Mouse (Mus musculus) kidney, postnatal 4 days (tissue): ENCODE results near the gene Lamtor5.

Experiments
- DNase-seq, 2 experiments: peaks; one replicate each; pipeline ENCODE4 v3.0.0; 2021; ENCODE audit warnings: mixed read lengths in 2 of 2

Lamtor5 gene

DNA sequence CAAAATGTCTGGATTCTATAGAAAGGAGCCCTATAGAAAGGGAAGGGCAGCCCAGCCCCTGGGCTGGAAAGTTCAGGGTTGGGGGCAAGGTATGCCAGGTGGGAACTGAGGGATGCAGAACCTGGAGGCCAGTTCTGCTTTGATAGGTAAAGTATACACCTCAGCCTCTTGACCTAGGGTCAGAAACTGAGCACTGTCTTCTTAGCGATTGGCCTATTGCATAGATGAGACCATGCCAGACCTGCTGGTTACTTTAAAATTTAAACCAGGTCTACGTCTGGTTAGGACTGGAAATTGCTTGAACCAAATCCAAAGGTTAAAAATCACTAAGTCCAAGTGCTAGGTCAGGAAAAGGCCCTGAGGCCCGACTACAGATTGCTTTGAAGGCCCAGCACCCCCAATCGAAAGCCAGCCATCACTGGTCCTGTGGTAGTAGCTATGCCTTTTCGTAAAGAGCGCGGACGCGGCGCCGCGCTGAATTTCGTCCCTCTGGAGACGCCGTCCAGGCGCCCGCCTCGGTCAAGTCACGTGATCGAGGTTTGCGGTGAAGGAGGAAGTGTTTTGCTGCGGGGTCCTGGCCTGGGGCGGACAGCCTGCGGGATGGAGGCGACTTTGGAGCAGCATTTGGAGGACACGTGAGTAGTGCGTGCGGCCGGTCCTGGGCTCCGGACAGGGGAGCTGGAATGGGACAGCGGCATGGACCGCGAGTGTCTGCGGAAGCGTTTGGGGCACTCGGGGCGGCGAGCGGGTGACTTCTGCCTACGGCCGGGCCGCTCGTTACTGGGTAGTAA lies at the start of gene Lamtor5:
TSS of gene Lamtor5 (plus strand) at position 380 of the 791 bp plus-strand sequence.
- peak; percentile 92 to 95 for DNase-seq

GRCm38 (mm10) chr3:107229221-107229620 lies 49.4 kb upstream of the Lamtor5 start:
- no peak for DNase-seq

- peak in 1 of 2 experiments; percentile 18 for DNase-seq
Observed at GRCm38 (mm10) chr3:107229822-107230221, 48.8 kb upstream of the Lamtor5 start.

GRCm38 (mm10) chr3:107230527-107230926 lies 48.1 kb upstream of the Lamtor5 start, which contains the start of gene A630076J17Rik:
TSS of gene A630076J17Rik (plus strand) at chr3:107230614.
- no peak for DNase-seq

GRCm38 (mm10) chr3:107231202-107231601 lies 47.5 kb upstream of the Lamtor5 start:
- no peak for DNase-seq

GRCm38 (mm10) chr3:107233351-107233813 lies 45.3 kb upstream of the Lamtor5 start:
- peak; percentile 88 to 90 for DNase-seq

DNA sequence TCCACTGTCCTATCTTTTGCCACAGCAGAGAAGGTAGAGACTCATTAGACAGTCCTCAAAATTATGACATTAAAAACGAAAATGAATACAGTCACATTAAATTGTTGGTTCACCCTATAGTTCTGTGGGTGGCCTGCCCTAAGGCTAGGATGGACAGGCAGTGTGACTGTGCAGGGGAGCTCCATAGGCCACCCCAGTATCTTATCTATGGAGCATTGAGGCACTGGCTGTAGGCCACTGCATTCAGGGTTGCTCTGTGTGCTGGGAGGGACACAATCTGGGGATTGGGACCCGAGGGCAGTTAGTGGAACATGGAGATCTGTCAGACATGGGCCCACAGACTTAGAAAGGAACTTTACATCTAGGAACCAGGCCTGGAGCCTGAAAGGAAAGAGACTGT lies 44.7 kb upstream of the Lamtor5 start:
- no peak for DNase-seq

DNA sequence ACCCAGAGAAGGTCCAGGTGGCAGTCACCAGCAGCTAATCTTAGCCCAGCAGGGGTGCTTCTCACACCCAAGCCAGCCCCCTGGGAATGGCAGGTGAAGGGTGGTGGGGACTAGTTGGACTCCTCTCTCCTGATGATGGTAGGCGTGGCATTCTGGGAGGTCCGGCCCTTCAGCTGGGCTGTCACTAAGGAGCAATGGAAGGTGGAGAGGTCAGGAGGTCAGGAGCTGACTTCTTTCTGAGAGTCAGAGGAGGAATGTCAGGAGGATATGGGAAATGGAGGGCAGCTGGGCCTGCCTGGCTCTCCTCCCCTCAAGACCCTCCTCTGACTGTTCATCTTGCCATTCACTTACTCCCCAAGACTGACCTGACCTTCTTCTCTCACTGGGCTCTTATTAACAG lies 40.6 kb upstream of the Lamtor5 start:
- no peak for DNase-seq

DNA sequence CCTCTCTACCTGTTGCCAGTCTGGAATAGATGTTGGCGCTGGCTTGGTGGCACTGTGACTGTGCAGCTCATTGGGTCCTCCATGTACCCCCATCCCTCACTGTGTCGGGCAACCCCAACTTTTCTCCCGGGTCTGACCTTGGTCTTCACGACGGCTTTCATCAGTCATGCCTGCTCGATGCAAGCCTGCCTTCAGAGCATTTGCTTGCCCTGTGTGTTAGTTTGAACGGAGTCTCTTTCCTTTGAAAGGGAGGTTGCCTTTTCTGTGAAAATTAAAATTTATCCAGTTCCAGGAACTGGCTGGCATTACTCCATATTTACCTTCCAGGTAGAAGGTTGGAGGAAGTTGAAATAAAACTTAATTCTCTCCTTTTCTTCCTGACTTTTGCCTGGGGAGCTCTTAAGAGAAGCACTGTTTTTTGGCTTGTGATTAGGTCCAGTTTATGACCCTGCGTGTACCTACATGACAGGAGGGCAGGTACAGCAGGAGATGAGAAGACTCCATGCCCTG lies 40.1 kb upstream of the Lamtor5 start:
- no peak for DNase-seq

GRCm38 (mm10) chr3:107239607-107240006 lies 39.1 kb upstream of the Lamtor5 start, which contains the start of gene Prok1:
TSS of gene Prok1 (minus strand) at chr3:107239707.
- no peak for DNase-seq

DNA sequence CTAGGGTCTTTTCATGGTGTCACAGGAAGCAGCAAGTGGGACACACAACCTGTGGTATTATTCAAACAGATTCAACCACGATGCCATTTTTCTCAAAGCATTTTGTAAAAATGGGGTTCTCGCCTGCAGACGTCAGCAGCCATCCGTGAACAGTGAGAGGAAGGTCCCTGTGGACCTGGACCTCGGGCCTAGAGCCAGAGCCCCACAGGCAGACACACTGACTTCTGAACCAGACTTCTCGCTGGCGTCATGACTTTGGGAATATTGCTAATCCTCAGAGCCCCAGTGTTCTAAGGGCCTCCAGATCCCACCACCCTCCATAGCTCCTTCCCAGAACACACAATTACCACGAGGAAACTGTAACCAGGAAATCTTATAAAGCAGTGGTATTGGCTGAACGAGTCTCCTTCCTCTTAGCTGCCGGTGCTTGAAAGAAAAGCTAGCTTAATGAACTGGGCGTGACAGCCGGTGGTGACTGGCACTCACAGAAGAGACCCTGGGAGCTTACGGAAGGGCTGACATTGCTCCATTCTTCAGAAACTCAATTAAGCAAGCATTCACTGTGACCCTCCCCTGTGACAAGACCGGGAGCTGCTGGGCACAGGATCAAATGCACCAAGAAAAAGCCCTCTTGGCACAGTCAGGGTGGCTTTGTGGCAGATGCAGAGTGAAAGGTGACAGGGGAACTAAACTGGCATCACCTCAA lies 37.1 kb upstream of the Lamtor5 start:
- no peak for DNase-seq

GRCm38 (mm10) chr3:107246876-107247275 lies 31.8 kb upstream of the Lamtor5 start:
- no peak for DNase-seq

DNA sequence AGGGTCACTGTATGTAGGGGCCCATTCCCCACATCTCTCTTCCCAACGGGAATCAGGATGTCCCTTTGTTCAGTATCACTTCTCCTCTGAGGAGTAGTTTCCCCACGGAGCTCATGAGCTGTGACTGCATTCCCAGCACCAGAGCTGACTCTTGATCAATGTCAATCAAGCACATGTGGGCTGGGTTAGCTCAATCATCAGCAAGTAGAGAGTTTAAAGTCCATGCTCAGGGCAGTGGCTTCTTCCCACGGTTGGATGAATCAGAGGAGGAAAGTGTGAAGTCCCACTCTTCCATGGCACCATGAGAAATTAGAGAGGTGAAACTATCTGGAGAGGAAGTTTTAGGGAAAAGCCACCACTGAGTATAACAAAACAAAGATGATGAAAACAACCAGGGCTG lies 29.6 kb upstream of the Lamtor5 start:
- no peak for DNase-seq

GRCm38 (mm10) chr3:107250320-107250719 lies 28.3 kb upstream of the Lamtor5 start:
- DNase-seq = no peak

GRCm38 (mm10) chr3:107252035-107252434 lies 26.6 kb upstream of the Lamtor5 start:
- peak in 1 of 2 experiments; percentile 17 for DNase-seq

- no peak for DNase-seq
Observed at GRCm38 (mm10) chr3:107253925-107254324, 24.7 kb upstream of the Lamtor5 start.

- no peak for DNase-seq
Observed at GRCm38 (mm10) chr3:107255992-107256391, 22.7 kb upstream of the Lamtor5 start.

DNA sequence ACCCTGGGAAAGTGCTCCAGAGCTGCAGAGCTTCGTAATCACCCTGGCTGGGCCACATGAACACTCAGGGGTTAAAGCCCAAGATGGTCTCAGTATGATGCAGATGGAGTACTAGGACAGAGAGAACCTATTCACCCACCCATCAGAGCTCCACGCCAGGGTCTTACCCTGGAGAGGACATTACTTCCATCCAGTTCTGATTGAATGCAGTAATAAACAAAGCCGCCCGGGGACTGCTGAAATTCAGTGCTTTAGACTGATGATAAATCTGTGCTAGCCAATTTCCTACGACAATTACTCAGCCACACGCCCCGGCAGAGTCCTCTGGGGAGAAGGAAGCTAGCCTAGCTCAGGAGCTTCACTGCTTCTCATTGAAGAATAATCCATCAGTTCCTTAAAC lies 21.9 kb upstream of the Lamtor5 start:
- no peak for DNase-seq

- DNase-seq = no peak
Observed at GRCm38 (mm10) chr3:107257924-107258323, 20.7 kb upstream of the Lamtor5 start.

DNA sequence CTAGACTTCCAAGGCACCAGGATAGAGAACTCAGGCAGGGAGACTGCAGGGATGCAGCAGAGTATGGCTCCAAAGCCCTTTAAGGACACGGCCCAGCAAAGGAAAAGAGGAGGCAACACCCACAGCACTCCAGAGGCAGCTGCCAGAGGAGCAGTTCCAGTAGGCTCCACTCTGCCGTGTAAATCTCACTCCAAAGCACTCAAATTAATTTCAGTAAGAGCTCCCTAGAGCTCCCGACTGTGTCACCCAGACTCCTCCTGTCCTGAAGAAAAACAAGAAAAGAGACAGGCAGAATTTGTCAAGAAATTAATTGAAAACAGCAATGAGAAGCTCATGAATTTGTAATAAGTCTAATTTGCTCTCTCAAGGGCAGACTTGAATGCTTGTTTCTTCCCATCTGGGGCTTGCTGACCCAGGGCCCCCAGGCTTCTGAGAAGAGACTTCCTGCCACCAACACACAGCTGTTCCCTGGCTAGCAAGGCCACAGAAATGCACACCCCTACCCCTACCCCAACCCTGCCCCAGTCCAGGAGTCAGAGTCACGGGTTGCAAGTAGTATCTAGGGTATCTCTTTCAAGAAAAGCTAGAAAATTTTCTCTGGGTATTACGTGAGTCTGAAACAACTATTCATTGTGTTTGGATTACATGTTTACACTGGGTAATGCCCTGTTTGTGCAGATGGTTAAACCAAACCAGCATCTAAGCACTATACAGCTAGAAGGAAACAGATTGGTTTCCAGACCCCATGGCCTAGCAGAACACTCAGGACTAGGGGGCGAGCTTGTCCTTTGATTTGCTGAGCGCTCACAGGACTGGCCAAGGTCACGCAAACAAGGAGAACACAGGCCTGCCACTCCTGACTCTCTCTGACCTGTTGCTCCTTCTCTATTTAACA lies 17.5 kb upstream of the Lamtor5 start:
- DNase-seq = peak in 1 of 2 experiments; percentile 33

DNA sequence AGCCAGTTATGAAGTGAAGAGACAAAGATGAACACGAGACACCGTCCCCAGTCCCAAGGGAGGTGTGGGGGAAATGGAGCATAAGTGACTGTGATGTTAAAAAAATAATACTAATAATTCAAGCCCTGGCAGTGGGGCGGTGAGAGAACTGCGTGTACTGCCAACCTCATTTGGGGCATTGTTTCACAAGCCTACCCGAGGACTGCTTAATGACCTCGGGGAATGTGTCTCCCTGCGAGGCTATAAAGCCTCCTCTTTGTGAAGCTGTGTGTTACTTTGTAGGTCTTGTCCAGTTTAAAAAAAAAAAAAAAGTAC lies 16.9 kb upstream of the Lamtor5 start:
- DNase-seq = no peak

GRCm38 (mm10) chr3:107266814-107267345 lies 11.8 kb upstream of the Lamtor5 start:
- no peak for DNase-seq
